Mouse (Mus musculus) forebrain, embryonic 11.5 days (tissue): Measurements from ENCODE around the gene Ccdc6. TPM values are rescaled to one million over a fixed set of nuclear protein-coding genes. Genes with fewer than 3 reads are reported as not detected.

Experiments used
- ATAC-seq: fragments of 200-750 bp; cut with Nextera tagmentation; replicated peaks from 2 replicates; pipeline ENCODE4 v1.8.0; 2017; ENCODE audit warnings: moderate TSS enrichment; ENCODE audit not compliant: low FRiP score
- DNase-seq: peaks from one replicate; pipeline ENCODE4 v3.0.0-alpha.2; 2017; ENCODE audit warnings: low spot score
- H3K27ac ChIP-seq: fragments of 300-500 bp; sonication (generic); 2 replicates; pipeline ENCODE4 v1.5.1; 2014; ENCODE audit warnings: low read depth, low read length
- H3K27me3 ChIP-seq: fragments of 300-500 bp; sonication (generic); 2 replicates; pipeline ENCODE4 v1.6.1; 2014; ENCODE audit warnings: mild to moderate bottlenecking, low read length, mixed read lengths; ENCODE audit not compliant: control insufficient read depth, insufficient read depth
- H3K36me3 ChIP-seq: fragments of 300-500 bp; sonication (generic); 2 replicates; pipeline ENCODE4 v1.6.1; 2014; ENCODE audit warnings: mild to moderate bottlenecking, low read length, moderate library complexity, mixed read lengths; ENCODE audit not compliant: control insufficient read depth, insufficient read depth
- H3K4me1 ChIP-seq: fragments of 300-500 bp; sonication (generic); replicated peaks from 2 replicates; pipeline ENCODE4 v1.6.1; 2014; ENCODE audit warnings: low read length, mixed read lengths; ENCODE audit not compliant: control insufficient read depth, insufficient read depth
- H3K4me2 ChIP-seq: fragments of 300-500 bp; sonication (generic); 2 replicates; pipeline ENCODE4 v1.6.1; 2014; ENCODE audit warnings: low read depth, mild to moderate bottlenecking, low read length, moderate library complexity, mixed read lengths; ENCODE audit not compliant: severe bottlenecking
- H3K4me3 ChIP-seq: fragments of 300-500 bp; sonication (generic); 2 replicates; pipeline ENCODE4 v1.5.1; 2014; ENCODE audit warnings: low read depth, low read length
- H3K9ac ChIP-seq: fragments of 300-500 bp; sonication (generic); 2 replicates; pipeline ENCODE4 v1.6.1; 2014; ENCODE audit warnings: low read length
- H3K9me3 ChIP-seq: fragments of 300-500 bp; sonication (generic); 2 replicates; pipeline ENCODE4 v1.6.1; 2016; ENCODE audit warnings: low read length, mixed read lengths; ENCODE audit not compliant: control insufficient read depth
- WGBS: fragments of 180-500 bp; shearing (Covaris S2); extraction: QIAGEN DNeasy Blood & Tissue Kit; methylation state at CpG from one replicate; pipeline ENCODE4 v1.1.7; 2014; 5-methylcytosine and 5-hydroxymethylcytosine counted together
- polyA plus RNA-seq: library from polyadenylated mRNA; unstranded; fragments of >200 nt; fragmentation: Nextera tagmentation; extraction: Ambion mirVana; gene quantifications from 2 replicates; pipeline ENCODE4 v1.2.1, GENCODE M21; 2014

Ccdc6 gene
- polyA plus RNA-seq, 1 experiment from 2014 or later: 17.6 TPM

DNA sequence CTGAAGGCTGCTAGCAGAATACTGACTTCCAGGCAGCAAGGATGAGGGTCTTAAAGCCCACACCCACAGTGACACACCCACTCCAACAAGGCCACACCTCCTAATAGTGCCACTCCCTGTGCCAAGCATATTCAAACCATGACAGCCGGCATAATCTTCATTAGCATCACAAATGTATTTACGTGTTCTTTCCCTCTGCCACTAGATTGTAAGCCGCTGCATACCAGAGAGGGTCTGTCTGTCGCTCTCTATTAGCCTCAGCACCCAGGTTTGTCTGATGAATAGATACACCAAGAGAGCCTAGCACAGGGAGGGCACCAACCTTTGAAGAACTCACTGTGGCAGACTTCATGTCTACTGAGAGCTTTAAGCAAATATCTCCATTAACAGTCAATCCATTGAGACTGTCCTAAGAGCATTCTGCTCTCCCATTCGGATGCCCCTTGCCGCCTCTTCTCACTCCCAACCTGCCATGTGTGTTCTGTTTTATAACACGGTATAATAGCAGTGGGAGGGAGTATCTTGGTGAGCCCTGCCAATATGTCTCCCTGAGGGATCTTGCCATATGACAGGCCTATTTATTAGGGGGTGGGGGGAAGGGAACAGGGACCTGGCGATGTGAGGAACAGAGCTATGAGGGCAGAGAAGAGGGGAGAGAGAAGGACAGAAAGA, 30.3 kb upstream of the Ccdc6 start:
- Histone ChIP-seq H3K9me3 (no peaks in the 10 kb centered on the region; the same call in 1 of the 2 replicates), H3K27ac (no peak overlapping the region), H3K4me1 (no peaks in the 10 kb centered on the region), H3K36me3 (no peaks in the 10 kb centered on the region), H3K4me2 (no peak overlapping the region), H3K27me3 (no peaks in the 10 kb centered on the region), H3K4me3 (no peak overlapping the region), H3K9ac (no peak overlapping the region)
- ATAC-seq (no peak), DNase-seq (no peak)
- 69% methylated on average over 8 of the region's 8 CpGs for WGBS

DNA sequence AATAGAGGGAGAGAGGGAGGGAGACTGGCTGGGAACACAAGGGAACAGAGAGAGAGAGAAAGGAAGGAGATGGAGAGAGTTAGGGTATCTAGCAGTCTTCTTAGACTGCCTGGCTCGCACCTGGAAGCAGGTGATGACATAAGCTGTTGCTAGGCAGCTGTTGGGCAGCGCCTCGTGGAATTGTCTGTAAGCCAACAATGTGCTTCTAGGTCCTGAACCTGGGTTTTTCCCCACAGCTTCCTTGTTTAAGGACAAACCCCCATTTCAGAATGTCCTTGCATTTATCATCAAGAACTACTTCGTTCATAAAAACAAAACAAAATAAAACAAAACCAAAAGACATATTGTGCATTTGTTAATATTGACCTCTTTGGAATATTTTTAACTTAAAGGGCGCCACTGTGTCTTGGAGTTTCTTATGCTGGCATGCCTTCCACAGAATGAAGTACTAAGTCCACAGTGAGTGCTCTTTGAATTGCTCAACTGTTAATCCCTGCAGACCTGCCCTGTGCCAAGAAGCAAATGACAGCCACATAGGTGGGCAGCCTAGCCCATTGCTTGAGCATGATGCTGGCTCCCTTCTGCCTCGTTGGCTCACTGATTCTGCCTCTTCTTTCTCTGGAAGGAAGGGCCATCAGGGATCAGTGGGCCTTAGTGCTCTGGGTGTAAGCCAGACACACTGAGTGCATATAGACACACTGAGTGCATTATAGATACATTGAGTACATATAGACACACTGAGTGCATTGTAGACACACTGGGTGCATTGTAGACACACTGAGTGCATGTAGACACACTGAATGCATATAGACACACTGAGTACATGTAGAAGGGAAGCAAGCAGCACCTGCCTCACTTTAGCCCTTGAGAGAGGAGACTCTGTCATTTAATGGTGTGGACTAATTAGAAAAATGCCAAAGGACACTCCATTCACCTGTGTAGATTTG, 29.5 kb upstream of the Ccdc6 start:
- no peak for DNase-seq
- Histone ChIP-seq H3K36me3 (no peaks in the 10 kb centered on the region), H3K9me3 (no peaks in the 10 kb centered on the region; the same call in 1 of the 2 replicates), H3K4me2 (no peak overlapping the region), H3K27me3 (no peaks in the 10 kb centered on the region), H3K4me3 (no peak overlapping the region), H3K4me1 (no peaks in the 10 kb centered on the region), H3K9ac (no peak overlapping the region), H3K27ac (no peak overlapping the region)
- 71% methylated on average over 6 of the region's 6 CpGs for WGBS
- ATAC-seq: no peak

DNA sequence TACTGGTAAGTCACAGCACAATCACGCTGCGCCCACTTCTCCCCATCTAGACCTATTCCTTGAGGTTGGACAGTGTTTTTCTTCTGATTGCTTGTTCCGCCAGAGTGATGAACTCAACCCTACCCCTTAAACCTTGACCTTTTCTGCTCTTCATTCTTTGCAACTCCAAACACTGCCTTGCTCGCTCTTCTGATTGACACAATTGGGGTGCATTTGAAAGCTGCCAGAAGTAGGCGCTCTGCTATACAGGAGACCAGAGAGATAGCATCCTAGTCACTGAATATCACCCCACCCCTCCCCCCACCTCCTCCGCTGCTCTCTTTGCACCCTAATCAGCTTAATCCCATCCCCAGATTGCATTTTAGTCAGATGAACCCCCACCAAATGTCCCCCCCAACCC, 27.6 kb upstream of the Ccdc6 start:
- H3K9ac ChIP-seq: no peak overlapping the region
- no peaks in the 10 kb centered on the region for H3K27me3 ChIP-seq
- DNase-seq (no peak), ATAC-seq (no peak)
- H3K4me3 ChIP-seq: no peak overlapping the region
- no peaks in the 10 kb centered on the region for H3K36me3 ChIP-seq
- WGBS: 57% methylated on average over 6 of the region's 6 CpGs
- H3K4me1 ChIP-seq: no peaks in the 10 kb centered on the region
- H3K9me3 ChIP-seq: no peaks in the 10 kb centered on the region; the same call in 1 of the 2 replicates
- no peak overlapping the region for H3K27ac ChIP-seq
- no peak overlapping the region for H3K4me2 ChIP-seq

DNA sequence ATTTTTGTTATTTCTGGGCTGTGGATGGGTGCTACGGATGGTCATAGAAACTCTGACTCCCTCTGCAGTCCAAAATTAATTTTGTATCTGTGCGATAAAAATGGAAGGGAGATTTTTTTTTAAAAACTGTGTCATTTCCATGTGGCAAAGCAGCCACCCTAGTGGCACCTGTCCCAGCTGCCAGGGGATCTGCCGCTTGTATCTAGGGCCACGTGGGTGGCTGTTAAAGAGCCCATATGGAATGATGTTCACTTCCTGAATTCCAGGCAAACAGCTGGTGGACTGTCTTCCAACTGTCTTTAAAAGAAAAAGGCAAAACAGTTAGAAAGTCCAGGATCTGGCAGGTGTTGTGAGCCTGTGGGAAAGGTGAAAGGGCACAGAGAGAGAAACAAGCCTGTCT, 25.6 kb upstream of the Ccdc6 start:
- Histone ChIP-seq H3K36me3 (no peaks in the 10 kb centered on the region), H3K9me3 (no peaks in the 10 kb centered on the region; the same call in 1 of the 2 replicates), H3K4me3 (no peak overlapping the region), H3K9ac (no peak overlapping the region), H3K4me2 (no peak overlapping the region), H3K4me1 (no peaks in the 10 kb centered on the region), H3K27ac (no peak overlapping the region), H3K27me3 (no peaks in the 10 kb centered on the region)
- ATAC-seq (no peak), DNase-seq (peak; percentile 1)
- 89% methylated on average over 4 of the region's 4 CpGs for WGBS

- ATAC-seq (no peak), DNase-seq (no peak)
- H3K27ac ChIP-seq: no peak overlapping the region
- 76% methylated on average over 4 of the region's 4 CpGs for WGBS
- H3K9me3 ChIP-seq: no peaks in the 10 kb centered on the region
- H3K4me3 ChIP-seq: no peak overlapping the region
- H3K4me2 ChIP-seq: no peak overlapping the region
- H3K36me3 ChIP-seq: no peaks in the 10 kb centered on the region
- H3K9ac ChIP-seq: no peak overlapping the region
- no peaks in the 10 kb centered on the region for H3K4me1 ChIP-seq
- H3K27me3 ChIP-seq: no peaks in the 10 kb centered on the region
These were observed 19.5 kb upstream of the Ccdc6 start for GRCm38 (mm10) chr10:70077452-70077851.

- H3K4me3 ChIP-seq: no peak overlapping the region
- 81% methylated on average over 8 of the region's 8 CpGs for WGBS
- no peak for DNase-seq
- ATAC-seq: no peak
- H3K27ac ChIP-seq: no peak overlapping the region
- no peak overlapping the region for H3K9ac ChIP-seq
- no peaks in the 10 kb centered on the region for H3K4me1 ChIP-seq
- no peak overlapping the region for H3K4me2 ChIP-seq
- no peaks in the 10 kb centered on the region for H3K27me3 ChIP-seq
- H3K36me3 ChIP-seq: no peaks in the 10 kb centered on the region
- H3K9me3 ChIP-seq: no peaks in the 10 kb centered on the region
These were observed 16.0 kb upstream of the Ccdc6 start for GRCm38 (mm10) chr10:70080908-70081307.

- no peaks in the 10 kb centered on the region for H3K36me3 ChIP-seq
- H3K27ac ChIP-seq: no peak overlapping the region
- DNase-seq: peak; percentile 46
- no peak overlapping the region for H3K4me3 ChIP-seq
- H3K27me3 ChIP-seq: no peaks in the 10 kb centered on the region
- no peaks in the 10 kb centered on the region for H3K4me1 ChIP-seq
- H3K9ac ChIP-seq: no peak overlapping the region
- H3K9me3 ChIP-seq: no peaks in the 10 kb centered on the region
- 67% methylated on average over 19 of the region's 19 CpGs for WGBS
- ATAC-seq: no peak
- H3K4me2 ChIP-seq: no peak overlapping the region
These were observed 15.3 kb upstream of the Ccdc6 start for GRCm38 (mm10) chr10:70081564-70082175.

GRCm38 (mm10) chr10:70083241-70083640, 13.7 kb upstream of the Ccdc6 start:
- no peak overlapping the region for H3K27ac ChIP-seq
- no peak overlapping the region for H3K9ac ChIP-seq
- ATAC-seq: no peak
- 90% methylated on average over 5 of the region's 5 CpGs for WGBS
- H3K4me3 ChIP-seq: no peak overlapping the region
- H3K9me3 ChIP-seq: no peaks in the 10 kb centered on the region
- H3K4me1 ChIP-seq: no peaks in the 10 kb centered on the region
- peak; percentile 7 for DNase-seq
- H3K36me3 ChIP-seq: no peaks in the 10 kb centered on the region
- no peak overlapping the region for H3K4me2 ChIP-seq
- H3K27me3 ChIP-seq: no peaks in the 10 kb centered on the region
